Mouse (Mus musculus) adrenal gland, adult 8-10 months (tissue): ENCODE results near the gene Tpr. TPM values are rescaled to one million over a fixed set of nuclear protein-coding genes. Genes with fewer than 3 reads are reported as not detected.

Source experiments
- DNase-seq: peaks from one replicate; pipeline ENCODE4 v3.0.0; 2022
- total RNA-seq, 4 experiments: library from RNA; stranded (reverse); gene quantifications; 2 replicates each; pipeline ENCODE4 v1.2.4; 2022

Gene Tpr
- total RNA-seq, 4 experiments from 2014 or later: 101 to 136 (median 117) TPM

- DNase-seq: no peak
These were observed 70.4 kb downstream of the Tpr start for GRCm38 (mm10) chr1:150463068-150463467.

- no peak for DNase-seq
These were observed 71.1 kb downstream of the Tpr start for GRCm38 (mm10) chr1:150463691-150464090.

GRCm38 (mm10) chr1:150465364-150465763, 72.7 kb downstream of the Tpr start:
- DNase-seq: no peak

- no peak for DNase-seq
These were observed 73.5 kb downstream of the Tpr start, which contains the start of gene Prg4 for GRCm38 (mm10) chr1:150466132-150466531. TSS of gene Prg4 (minus strand) at chr1:150466165.

- DNase-seq: no peak
These were observed 77.4 kb downstream of the Tpr start for GRCm38 (mm10) chr1:150469992-150470391.

- no peak for DNase-seq
These were observed 79.9 kb downstream of the Tpr start for GRCm38 (mm10) chr1:150472525-150472924.

GRCm38 (mm10) chr1:150480674-150481073, 88.0 kb downstream of the Tpr start:
- DNase-seq: no peak

GRCm38 (mm10) chr1:150489148-150489547, 96.5 kb downstream of the Tpr start:
- no peak for DNase-seq

- DNase-seq: no peak
These were observed 104.1 kb downstream of the Tpr start for GRCm38 (mm10) chr1:150496626-150497302.

- DNase-seq: peak; percentile 8
These were observed 105.1 kb downstream of the Tpr start for GRCm38 (mm10) chr1:150497690-150498089.

- DNase-seq: no peak
These were observed 105.5 kb downstream of the Tpr start for GRCm38 (mm10) chr1:150498177-150498576.

Other genes starting within 250 kb of the Tpr start
- not detected for gene Pdc, start 73.4 kb upstream of the Tpr start, total RNA-seq
- 10 to 100 TPM; 47.0 to 58.8 (median 50.4) TPM for gene Odr4, start 242 bp downstream of the Tpr start, total RNA-seq
- 1 to 10 TPM; 2.6 to 6.2 (median 3.9) TPM for gene Prg4, start 73.3 kb downstream of the Tpr start, total RNA-seq